In the genomic region with DNA sequence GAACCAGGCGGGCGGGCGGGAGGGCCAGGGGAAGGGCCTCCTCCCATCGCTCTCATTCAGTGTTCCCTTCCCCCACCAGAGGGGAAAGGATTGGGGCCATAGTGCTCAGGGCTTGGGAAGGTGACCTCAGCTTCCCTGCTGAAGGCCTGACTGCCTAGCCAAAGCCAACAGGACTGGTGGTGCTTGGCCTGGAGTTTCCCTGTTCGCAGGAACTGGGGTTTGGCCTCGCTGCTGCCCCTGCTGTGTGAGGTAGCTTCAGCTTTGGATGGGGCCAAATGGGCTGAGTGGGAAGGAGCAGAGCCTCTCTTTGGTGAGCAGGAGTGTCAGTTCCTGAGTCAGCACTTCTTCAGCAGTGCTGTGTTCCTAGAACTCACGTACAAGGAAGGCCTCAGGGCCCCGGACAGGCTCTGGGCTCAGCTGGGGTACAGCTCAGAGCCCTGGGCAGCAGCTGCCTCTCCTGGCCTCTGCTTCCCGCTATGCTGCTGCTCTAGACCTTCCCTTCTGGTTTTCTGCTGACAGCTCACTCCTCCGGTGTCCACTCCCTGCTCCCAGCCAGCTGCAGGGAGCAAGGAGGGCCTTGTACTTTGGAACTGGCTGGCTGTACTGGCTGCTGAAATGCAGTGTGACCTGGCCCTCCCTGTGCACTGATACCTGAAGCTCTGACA, we compare ENCODE assay signal across 8 mouse cellular contexts. TPM values are rescaled to one million over a fixed set of nuclear protein-coding genes. Genes with fewer than 3 reads are reported as not detected.
DNase-seq lines count a peak whose midpoint lies in the region; ATAC-seq and TF ChIP-seq lines count a peak whose summit lies in the region.

No protein-coding gene starts in this region.

- no peak overlapping the region for H3K9ac ChIP-seq in forebrain, embryonic 13.5 days
- no peak overlapping the region for H3K9ac ChIP-seq in forebrain, embryonic 16.5 days (replicated peaks; ENCODE audit: low read depth, low read length)
- no peak overlapping the region for H3K9ac ChIP-seq in limb, embryonic 15.5 days

- intact Hi-C loops in heart, postnatal 10 days (cut with DNase I), result no loop called here

- WGBS in forebrain, embryonic 13.5 days, result 89% methylated on average over 10 of the region's 10 CpGs
- 78% methylated on average over 10 of the region's 10 CpGs for WGBS in forebrain, embryonic 16.5 days
- 15% methylated on average over 10 of the region's 10 CpGs for WGBS in cerebellum, adult 2 months
- WGBS in limb, embryonic 15.5 days, result 66% methylated on average over 10 of the region's 10 CpGs

- 0 out of 2 replicates have a peak, but pooled peaks have one; percentile 11 for TF ChIP-seq POLR2A in cerebellum, adult 2 months (IDR thresholded peaks at IDR 0.05; ENCODE audit: borderline replicate concordance, insufficient read depth, low read length)

- H3K27ac ChIP-seq in forebrain, embryonic 13.5 days, result peak overlapping the region; percentile 19; the same call in 1 of the 2 replicates
- H3K27ac ChIP-seq in forebrain, embryonic 16.5 days (ENCODE audit: low read length), result no peak overlapping the region
- H3K27ac ChIP-seq in cerebellum, adult 2 months (ENCODE audit: insufficient read depth, low read length), result peak overlapping the region; percentile 83
- peak overlapping the region; percentile 61 for H3K27ac ChIP-seq in limb, embryonic 15.5 days

- no peak overlapping the region for H3K4me3 ChIP-seq in forebrain, embryonic 13.5 days
- H3K4me3 ChIP-seq in forebrain, embryonic 16.5 days (replicated peaks; ENCODE audit: low read length), result no peak overlapping the region
- no peak overlapping the region for H3K4me3 ChIP-seq in cerebellum, adult 2 months (replicated peaks; ENCODE audit: insufficient read depth, low read depth, low read length)
- H3K4me3 ChIP-seq in limb, embryonic 15.5 days, result no peak overlapping the region

- H3K4me1 ChIP-seq in forebrain, embryonic 13.5 days, result no peaks in the 10 kb centered on the region
- no peaks in the 10 kb centered on the region for H3K4me1 ChIP-seq in forebrain, embryonic 16.5 days (replicated peaks; ENCODE audit: control insufficient read depth, insufficient read depth, low read length)
- H3K4me1 ChIP-seq in cerebellum, adult 2 months (ENCODE audit: control insufficient read depth, insufficient read depth, low read length), result peaks cover 55% of the 10 kb centered on the region
- H3K4me1 ChIP-seq in limb, embryonic 15.5 days, result peaks cover 17% of the 10 kb centered on the region

- no peaks in the 10 kb centered on the region for H3K27me3 ChIP-seq in forebrain, embryonic 13.5 days
- H3K27me3 ChIP-seq in forebrain, embryonic 16.5 days (replicated peaks; ENCODE audit: control insufficient read depth, insufficient read depth, low read length), result no peaks in the 10 kb centered on the region
- no peaks in the 10 kb centered on the region for H3K27me3 ChIP-seq in cerebellum, adult 2 months (ENCODE audit: control insufficient read depth, insufficient read depth, low read length)
- H3K27me3 ChIP-seq in limb, embryonic 15.5 days, result no peaks in the 10 kb centered on the region

- H3K36me3 ChIP-seq in forebrain, embryonic 13.5 days (ENCODE audit: poor library complexity, severe bottlenecking), result peaks cover 86% of the 10 kb centered on the region
- peaks cover 15% of the 10 kb centered on the region; the same call in 1 of the 2 replicates for H3K36me3 ChIP-seq in forebrain, embryonic 16.5 days (ENCODE audit: control insufficient read depth, insufficient read depth)
- H3K36me3 ChIP-seq in limb, embryonic 15.5 days, result peaks cover 71% of the 10 kb centered on the region

- ATAC-seq in forebrain, embryonic 13.5 days, result no peak
- no peak for ATAC-seq in forebrain, embryonic 16.5 days
- ATAC-seq in limb, embryonic 15.5 days (ENCODE audit: insufficient number of reproducible peaks, low FRiP score, low TSS enrichment, low read depth), result no peak; the same call in 1 of the 2 replicates

- peak; percentile 84 to 91 for DNase-seq in cerebellum, adult 2 months
- DNase-seq in heart, postnatal 10 days, result peak; percentile 64 to 70
- no peak for DNase-seq in layer of hippocampus, adult 11-12 months (ENCODE audit: low spot score)
- no peak for DNase-seq in frontal cortex, postnatal 25 days (ENCODE audit: low spot score in 2 of 2)
- no peak for DNase-seq in layer of hippocampus, postnatal 36 days

- no peak for TF ChIP-seq CTCF in cerebellum, adult 2 months (IDR thresholded peaks at IDR 0.05; ENCODE audit: borderline replicate concordance, insufficient read depth, low read depth, low read length)

- H3K9me3 ChIP-seq in forebrain, embryonic 13.5 days (replicated peaks), result no peaks in the 10 kb centered on the region
- no peaks in the 10 kb centered on the region for H3K9me3 ChIP-seq in forebrain, embryonic 16.5 days (ENCODE audit: control insufficient read depth, low read length)
- no peaks in the 10 kb centered on the region for H3K9me3 ChIP-seq in limb, embryonic 15.5 days

- H3K4me2 ChIP-seq in forebrain, embryonic 13.5 days, result no peak overlapping the region
- no peak overlapping the region for H3K4me2 ChIP-seq in forebrain, embryonic 16.5 days (ENCODE audit: low read length)
- no peak overlapping the region for H3K4me2 ChIP-seq in limb, embryonic 15.5 days

RNA-seq across cellular contexts. Expression of gene Ehd1, which starts 14.7 kb away (rescaled TPM):
- polyA plus RNA-seq in forebrain, embryonic 13.5 days (2015; fragmentation: Nextera tagmentation; extraction: Ambion mirVana), result 74.3 and 75.6 TPM in 2 replicates
- 105 and 106 TPM in 2 replicates for polyA plus RNA-seq in forebrain, embryonic 16.5 days (2015; fragmentation: Nextera tagmentation; extraction: Ambion mirVana)
- 168 and 220 TPM in 2 replicates for polyA plus RNA-seq in cerebellum, adult 2 months (2012; rRNA removed)
- total RNA-seq in heart, postnatal 10 days (2021), result 100 to 1,000 TPM; 129 to 181 TPM
- polyA plus RNA-seq in limb, embryonic 15.5 days (2015; fragmentation: Nextera tagmentation; extraction: Ambion mirVana), result 93.6 and 103 TPM in 2 replicates
- 10 to 100 TPM; 72.8 to 82.2 TPM for total RNA-seq in layer of hippocampus, postnatal 36 days (2021)

RNA-seq across cellular contexts. Expression of gene Cdc42bpg, which starts 15.0 kb away (rescaled TPM):
- 0.22 and 0.39 TPM in 2 replicates for polyA plus RNA-seq in forebrain, embryonic 13.5 days (2015; fragmentation: Nextera tagmentation; extraction: Ambion mirVana)
- polyA plus RNA-seq in forebrain, embryonic 16.5 days (2015; fragmentation: Nextera tagmentation; extraction: Ambion mirVana), result 0.52 and 1.1 TPM in 2 replicates
- 33.1 and 36.5 TPM in 2 replicates for polyA plus RNA-seq in cerebellum, adult 2 months (2012; rRNA removed)
- total RNA-seq in heart, postnatal 10 days (2021), result 1 to 10 TPM; 9.6 to 9.9 TPM
- polyA plus RNA-seq in limb, embryonic 15.5 days (2015; fragmentation: Nextera tagmentation; extraction: Ambion mirVana), result 1.4 and 2.0 TPM in 2 replicates
- 1 to 10 TPM; 4.3 to 6.9 TPM for total RNA-seq in layer of hippocampus, postnatal 36 days (2021)

RNA-seq across cellular contexts. Expression of gene Men1, which starts 43.5 kb away (rescaled TPM):
- polyA plus RNA-seq in forebrain, embryonic 13.5 days (2015; fragmentation: Nextera tagmentation; extraction: Ambion mirVana), result 83.8 and 92.4 TPM in 2 replicates
- 96.1 and 96.5 TPM in 2 replicates for polyA plus RNA-seq in forebrain, embryonic 16.5 days (2015; fragmentation: Nextera tagmentation; extraction: Ambion mirVana)
- 84.1 and 85.5 TPM in 2 replicates for polyA plus RNA-seq in cerebellum, adult 2 months (2012; rRNA removed)
- total RNA-seq in heart, postnatal 10 days (2021), result 10 to 100 TPM; 18.6 to 21.8 TPM
- polyA plus RNA-seq in limb, embryonic 15.5 days (2015; fragmentation: Nextera tagmentation; extraction: Ambion mirVana), result 81.5 and 81.7 TPM in 2 replicates
- total RNA-seq in layer of hippocampus, postnatal 36 days (2021), result 10 to 100 TPM; 63.3 to 69.8 TPM

RNA-seq across cellular contexts. Expression of gene Map4k2, which starts 49.7 kb away (rescaled TPM):
- polyA plus RNA-seq in forebrain, embryonic 13.5 days (2015; fragmentation: Nextera tagmentation; extraction: Ambion mirVana), result 11.3 and 15.4 TPM in 2 replicates
- 12.3 and 21.2 TPM in 2 replicates for polyA plus RNA-seq in forebrain, embryonic 16.5 days (2015; fragmentation: Nextera tagmentation; extraction: Ambion mirVana)
- polyA plus RNA-seq in cerebellum, adult 2 months (2012; rRNA removed), result 317 and 326 TPM in 2 replicates
- total RNA-seq in heart, postnatal 10 days (2021), result 10 to 100 TPM; 52.3 to 52.4 TPM
- 14.6 and 16.2 TPM in 2 replicates for polyA plus RNA-seq in limb, embryonic 15.5 days (2015; fragmentation: Nextera tagmentation; extraction: Ambion mirVana)
- total RNA-seq in layer of hippocampus, postnatal 36 days (2021), result 10 to 100 TPM; 74.9 to 87.7 TPM

RNA-seq across cellular contexts. Expression of gene Atg2a, which starts 49.8 kb away (rescaled TPM):
- polyA plus RNA-seq in forebrain, embryonic 13.5 days (2015; fragmentation: Nextera tagmentation; extraction: Ambion mirVana), result 8.9 and 9.7 TPM in 2 replicates
- polyA plus RNA-seq in forebrain, embryonic 16.5 days (2015; fragmentation: Nextera tagmentation; extraction: Ambion mirVana), result 11.2 and 13.1 TPM in 2 replicates
- polyA plus RNA-seq in cerebellum, adult 2 months (2012; rRNA removed), result 40.8 and 41.1 TPM in 2 replicates
- total RNA-seq in heart, postnatal 10 days (2021), result 10 to 100 TPM; 17.7 to 19.0 TPM
- 8.6 and 9.0 TPM in 2 replicates for polyA plus RNA-seq in limb, embryonic 15.5 days (2015; fragmentation: Nextera tagmentation; extraction: Ambion mirVana)
- 10 to 100 TPM; 31.3 to 34.0 TPM for total RNA-seq in layer of hippocampus, postnatal 36 days (2021)

Comparison
In these comparisons a context has a peak if more than half of its experiments do, and no peak if none do; other contexts are left out.
1. DNase-seq: peak in cerebellum, adult 2 months (2 of 2) and heart, postnatal 10 days (2 of 2); none in layer of hippocampus, adult 11-12 months (single experiment), frontal cortex, postnatal 25 days (0 of 2) and layer of hippocampus, postnatal 36 days (0 of 2).
2. RNA of gene Cdc42bpg, which starts 15.0 kb away (polyA plus RNA-seq): 33.1 to 36.5 TPM in cerebellum, adult 2 months; 1.4 to 2.0 TPM in limb, embryonic 15.5 days, 0.52 to 1.1 TPM in forebrain, embryonic 16.5 days and 0.22 to 0.39 TPM in forebrain, embryonic 13.5 days; every median in the first group is over 10 times any median in the second.